Mouse (Mus musculus) adrenal gland, postnatal 0 days (tissue): ENCODE measurements around the gene Senp5. TPM values are rescaled to one million over a fixed set of nuclear protein-coding genes. Genes with fewer than 3 reads are reported as not detected.

Source experiments
- microRNA-seq: library from miRNA; unstranded; fragments of <30 nt; microRNA quantifications from one replicate; pipeline ENCODE4, GENCODE M21; 2016; ENCODE audit warnings: borderline replicate concordance; ENCODE audit not compliant: insufficient number of aligned reads
- polyA plus RNA-seq: library from polyadenylated mRNA; unstranded; fragments of >200 nt; fragmentation: Nextera tagmentation; extraction: Ambion mirVana; gene quantifications from 2 replicates; pipeline ENCODE4 v1.2.1, GENCODE M21; 2015

Senp5 gene
- polyA plus RNA-seq, result 5.7 and 7.3 TPM in 2 replicates

GRCm38 (mm10) chr16:32002509-32003477, at the start of gene Senp5:
Gene Senp5, minus strand, starts transcription at chr16:32003287.

GRCm38 (mm10) chr16:31948345-31948774, 54.7 kb downstream of the Senp5 start, which contains the start of the genes 0610012G03Rik and Ncbp2:
Gene 0610012G03Rik, minus strand, starts transcription at chr16:31948494.
Gene Ncbp2, plus strand, starts transcription at chr16:31948513.

GRCm38 (mm10) chr16:31933751-31934549, 69.1 kb downstream of the Senp5 start, which contains the start of gene Pigz:
Gene Pigz, plus strand, starts transcription at chr16:31933851.

Small RNA genes lying within 50 kb of the gene (microRNA-seq; reads per million reads assigned to microRNA genes)
- gene Gm26269, result not detected

Other genes starting within 250 kb of the Senp5 start
- 0.11 and 1.4 TPM in 2 replicates for gene Meltf, start 124.5 kb downstream of the Senp5 start, polyA plus RNA-seq
- 0.58 and 0.68 TPM in 2 replicates for gene Pigz, start 69.4 kb downstream of the Senp5 start, polyA plus RNA-seq
- gene 0610012G03Rik, start 54.8 kb downstream of the Senp5 start, polyA plus RNA-seq, result 101 and 102 TPM in 2 replicates
- 66.3 and 74.1 TPM in 2 replicates for gene Ncbp2, start 54.8 kb downstream of the Senp5 start, polyA plus RNA-seq
- gene Pak2, start 76.1 kb upstream of the Senp5 start, polyA plus RNA-seq, result 17.1 and 22.1 TPM in 2 replicates
- gene Pigx, start 96.5 kb upstream of the Senp5 start, polyA plus RNA-seq, result 88.6 and 126 TPM in 2 replicates
- gene Cep19, start 96.5 kb upstream of the Senp5 start, polyA plus RNA-seq, result 23.5 and 34.4 TPM in 2 replicates
- 10.7 and 17.3 TPM in 2 replicates for gene Nrros, start 162.3 kb upstream of the Senp5 start, polyA plus RNA-seq
- not detected in 2 replicates for gene Bex6, start 176.5 kb upstream of the Senp5 start, polyA plus RNA-seq
- gene Fbxo45, start 243.9 kb upstream of the Senp5 start, polyA plus RNA-seq, result 8.3 and 9.9 TPM in 2 replicates
- 17.3 and 26.3 TPM in 2 replicates for gene Wdr53, start 243.9 kb upstream of the Senp5 start, polyA plus RNA-seq